Mouse (Mus musculus): ENCODE results near the gene Bud31. TPM values are rescaled to one million over a fixed set of nuclear protein-coding genes. Genes with fewer than 3 reads are reported as not detected.

The Bud31 gene
- total RNA-seq, 2 experiments from 2014 or later, result 48.5 to 54.9 TPM

GRCm38 (mm10) chr5:145191962-145192361 lies 51.8 kb downstream of the Bud31 start, which contains the start of gene Atp5j2:
Gene Atp5j2 (minus strand): TSS chr5:145192062.
- no peak for DNase-seq (ENCODE audit: low spot score)

Other genes starting within 250 kb of the Bud31 start
- gene Smurf1, start 174.5 kb upstream of the Bud31 start, total RNA-seq (2021), result 10 to 100 TPM in 1 of 2 experiments, 1 to 10 TPM in 1; 9.7 to 13.3 TPM
- not detected for gene Gm4871, start 107.6 kb upstream of the Bud31 start, total RNA-seq (2021)
- gene 1700018F24Rik, start 97.4 kb upstream of the Bud31 start, total RNA-seq (2021), result not detected
- gene Arpc1a, start 56.5 kb upstream of the Bud31 start, total RNA-seq (2021), result 10 to 100 TPM; 23.6 to 30.9 TPM
- gene Kpna7, start 56.3 kb upstream of the Bud31 start, total RNA-seq (2021), result not detected
- 10 to 100 TPM; 17.2 to 25.7 TPM for gene Arpc1b, start 26.1 kb upstream of the Bud31 start, total RNA-seq (2021)
- 10 to 100 TPM; 56.0 to 56.6 TPM for gene Pdap1, start 124 bp upstream of the Bud31 start, total RNA-seq (2021)
- gene Ptcd1, start 26.7 kb downstream of the Bud31 start, total RNA-seq (2021), result 10 to 100 TPM; 10.6 to 10.8 TPM
- 1 to 10 TPM; 9.2 to 9.5 TPM for gene Cpsf4, start 26.9 kb downstream of the Bud31 start, total RNA-seq (2021)
- 100 to 1,000 TPM; 688 to 719 TPM for gene Atp5j2, start 51.7 kb downstream of the Bud31 start, total RNA-seq (2021)
- gene Zkscan14, start 61.5 kb downstream of the Bud31 start, total RNA-seq (2021), result 10 to 100 TPM in 1 of 2 experiments, 1 to 10 TPM in 1; 8.7 to 11.8 TPM
- gene Zkscan5, start 64.2 kb downstream of the Bud31 start, total RNA-seq (2021), result 1 to 10 TPM; 8.5 to 9.6 TPM
- gene Zfp655, start 91.4 kb downstream of the Bud31 start, total RNA-seq (2021), result 10 to 100 TPM; 12.4 to 14.9 TPM
- gene Zscan25, start 140.1 kb downstream of the Bud31 start, total RNA-seq (2021), result 1 to 10 TPM; 7.9 to 8.0 TPM
- not detected for gene Cyp3a57, start 204.9 kb downstream of the Bud31 start, total RNA-seq (2021)